Comparison of ENCODE assay signal across 29 mouse cellular contexts in the genomic region with DNA sequence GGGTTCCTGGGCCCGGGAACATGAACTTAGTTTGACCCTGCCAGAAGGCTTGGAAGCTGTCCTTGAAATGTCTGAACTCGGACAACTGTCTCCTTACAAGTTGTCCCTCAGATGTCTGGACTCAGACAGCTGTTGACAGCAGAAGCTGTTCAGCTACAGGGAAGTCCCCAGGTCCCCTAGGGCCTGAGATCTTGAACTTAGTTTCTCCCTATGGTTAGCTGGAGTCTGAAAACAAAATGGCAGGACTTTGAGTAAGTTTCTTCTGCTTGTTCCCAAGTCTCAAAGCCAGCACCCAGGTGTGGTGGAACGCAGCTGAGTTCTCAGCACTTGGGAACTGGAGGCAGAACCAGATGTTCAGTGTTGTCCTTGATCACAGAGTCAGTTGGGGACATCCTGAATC. TPM values are rescaled to one million over a fixed set of nuclear protein-coding genes. Genes with fewer than 3 reads are reported as not detected.
DNase-seq lines count a peak whose midpoint lies in the region; ATAC-seq and TF ChIP-seq lines count a peak whose summit lies in the region.
"Had no signal": no experiment of that assay in that cellular context is flagged by ENCODE, and none has a peak within 500 bp of the region (broad histone marks: within the 10 kb centered on the region; RNA-seq: fewer than 3 reads in every experiment).

No protein-coding gene starts in this region.

- TF ChIP-seq EP300 in heart, adult 2 months (IDR thresholded peaks at IDR 0.05; ENCODE audit: insufficient read depth, low read depth, low read length), result no peak

- no peaks in the 10 kb centered on the region for H3K36me3 ChIP-seq in heart, adult 2 months (ENCODE audit: control insufficient read depth, insufficient read depth, low read length)
- H3K36me3 ChIP-seq in forebrain, embryonic 12.5 days (replicated peaks), result no peaks in the 10 kb centered on the region
- H3K36me3 ChIP-seq: embryonic facial prominence, embryonic 12.5 days; intestine, embryonic 15.5 days; limb, embryonic 13.5 days; midbrain, embryonic 13.5 days; stomach, embryonic 15.5 days had no signal

- WGBS in heart, adult 2 months, result 48% methylated on average over 3 of the region's 3 CpGs
- WGBS in forebrain, embryonic 12.5 days, result 82% methylated on average over 3 of the region's 3 CpGs
- WGBS in cerebellum, adult 2 months, result 64% methylated on average over 3 of the region's 3 CpGs

- TF ChIP-seq POLR2A in heart, adult 2 months (IDR thresholded peaks at IDR 0.05; ENCODE audit: insufficient read depth, low read depth, low read length), result no peak
- TF ChIP-seq POLR2A in cerebellum, adult 2 months (IDR thresholded peaks at IDR 0.05; ENCODE audit: borderline replicate concordance, insufficient read depth, low read length), result no peak

- no peak overlapping the region for H3K4me2 ChIP-seq in forebrain, embryonic 12.5 days
- H3K4me2 ChIP-seq: embryonic facial prominence, embryonic 12.5 days; intestine, embryonic 15.5 days; limb, embryonic 13.5 days; liver, embryonic 11.5 days; midbrain, embryonic 13.5 days; stomach, embryonic 15.5 days had no signal

- H3K27ac ChIP-seq in heart, adult 2 months, result no peak overlapping the region
- no peak overlapping the region for H3K27ac ChIP-seq in forebrain, embryonic 12.5 days
- no peak overlapping the region for H3K27ac ChIP-seq in cerebellum, adult 2 months (ENCODE audit: insufficient read depth, low read length)
- H3K27ac ChIP-seq: embryonic facial prominence, embryonic 12.5 days; hindbrain, postnatal 0 days; intestine, embryonic 15.5 days; kidney, postnatal 0 days; limb, embryonic 13.5 days; midbrain, embryonic 13.5 days; stomach, embryonic 15.5 days had no signal

- no peaks in the 10 kb centered on the region; the same call in 1 of the 2 replicates for H3K4me1 ChIP-seq in heart, adult 2 months (ENCODE audit: control insufficient read depth, insufficient read depth, low read length)
- H3K4me1 ChIP-seq in forebrain, embryonic 12.5 days, result no peaks in the 10 kb centered on the region
- H3K4me1 ChIP-seq in cerebellum, adult 2 months (ENCODE audit: control insufficient read depth, insufficient read depth, low read length), result no peaks in the 10 kb centered on the region
- H3K4me1 ChIP-seq: embryonic facial prominence, embryonic 12.5 days; limb, embryonic 13.5 days; midbrain, embryonic 13.5 days; stomach, embryonic 15.5 days had no signal

- H3K27me3 ChIP-seq in heart, adult 2 months (ENCODE audit: control insufficient read depth, insufficient read depth, low read length), result no peaks in the 10 kb centered on the region
- no peaks in the 10 kb centered on the region; the same call in 1 of the 2 replicates for H3K27me3 ChIP-seq in forebrain, embryonic 12.5 days
- H3K27me3 ChIP-seq in cerebellum, adult 2 months (ENCODE audit: control insufficient read depth, insufficient read depth, low read length), result no peaks in the 10 kb centered on the region
- H3K27me3 ChIP-seq: embryonic facial prominence, embryonic 12.5 days; intestine, embryonic 15.5 days; limb, embryonic 13.5 days; megakaryocyte, embryonic 14.5 days; midbrain, embryonic 13.5 days; stomach, embryonic 15.5 days had no signal

- TF ChIP-seq CTCF in heart, adult 2 months (IDR thresholded peaks at IDR 0.05), result no peak
- no peak for TF ChIP-seq CTCF in cerebellum, adult 2 months (IDR thresholded peaks at IDR 0.05; ENCODE audit: borderline replicate concordance, insufficient read depth, low read depth, low read length)

- no peak overlapping the region for H3K4me3 ChIP-seq in heart, adult 2 months
- no peak overlapping the region for H3K4me3 ChIP-seq in forebrain, embryonic 12.5 days (replicated peaks)
- no peak overlapping the region for H3K4me3 ChIP-seq in cerebellum, adult 2 months (replicated peaks; ENCODE audit: insufficient read depth, low read depth, low read length)
- H3K4me3 ChIP-seq: embryonic facial prominence, embryonic 12.5 days; intestine, embryonic 15.5 days; limb, embryonic 13.5 days; midbrain, embryonic 13.5 days; stomach, embryonic 15.5 days had no signal

- DNase-seq in heart, adult 11 months, result peak; percentile 91
- DNase-seq in heart, postnatal 25 days (ENCODE audit: low spot score), result no peak
- peak; percentile 37 for DNase-seq in heart, postnatal 4 days
- no peak for DNase-seq in heart, adult 2 months
- peak; percentile 70 for DNase-seq in thymus, postnatal 0 days (ENCODE audit: low spot score)
- DNase-seq in thymus, postnatal 4 days, result peak; percentile 57
- DNase-seq in cerebellum, adult 2 months, result no peak
- DNase-seq: adrenal gland, postnatal 14 days; cerebellum, adult 11 months; cerebellum, adult 9-11 months; embryo, embryonic 11 days; kidney, adult 8-10 months; kidney, postnatal 4 days; lung, adult 18-20 months; lung, postnatal 4 days; retina, postnatal 1 day; right cerebral cortex, postnatal 25 days had no signal

- intact Hi-C loops in heart, postnatal 25 days (cut with DNase I), result no loop called here
- intact Hi-C loops in heart, adult 2 months (cut with DNase I), result no loop called here

- H3K79me2 ChIP-seq in heart, adult 2 months (replicated peaks; ENCODE audit: control insufficient read depth, insufficient read depth, low read length), result no peaks in the 10 kb centered on the region

- ATAC-seq in forebrain, embryonic 12.5 days (ENCODE audit: low FRiP score), result no peak
- ATAC-seq: forebrain, embryonic 16.5 days; hindbrain, postnatal 0 days; intestine, embryonic 15.5 days; lung, postnatal 0 days; midbrain, embryonic 13.5 days had no signal

- no peak overlapping the region for H3K9ac ChIP-seq in heart, adult 2 months (ENCODE audit: low read depth, low read length)
- H3K9ac ChIP-seq in forebrain, embryonic 12.5 days, result no peak overlapping the region
- H3K9ac ChIP-seq: embryonic facial prominence, embryonic 12.5 days; intestine, embryonic 15.5 days; limb, embryonic 13.5 days; midbrain, embryonic 13.5 days; stomach, embryonic 15.5 days had no signal

- H3K9me3 ChIP-seq in forebrain, embryonic 12.5 days, result no peaks in the 10 kb centered on the region
- H3K9me3 ChIP-seq: embryonic facial prominence, embryonic 12.5 days; intestine, embryonic 15.5 days; limb, embryonic 13.5 days; megakaryocyte, embryonic 14.5 days; midbrain, embryonic 13.5 days; stomach, embryonic 15.5 days had no signal

RNA-seq across cellular contexts. Expression of a gene that starts 6.2 kb away (rescaled TPM):
- 10 to 100 TPM; 27.8 to 30.0 TPM for total RNA-seq in heart, postnatal 25 days (2021)
- total RNA-seq in heart, postnatal 4 days (2021), result 10 to 100 TPM; 44.2 to 45.7 TPM
- 10 to 100 TPM; 27.2 to 32.9 TPM for total RNA-seq in heart, adult 2 months (2021)
- 14.8 and 22.5 TPM in 2 replicates for polyA plus RNA-seq in heart, adult 2 months (2012; rRNA removed)
- 146 and 151 TPM in 2 replicates for polyA plus RNA-seq in thymus, postnatal 0 days (2015; fragmentation: Nextera tagmentation; extraction: Ambion mirVana)
- polyA plus RNA-seq in forebrain, embryonic 12.5 days (2016; fragmentation: Nextera tagmentation; extraction: Ambion mirVana), result 73.7 and 81.6 TPM in 2 replicates
- polyA plus RNA-seq in cerebellum, adult 2 months (2012; rRNA removed), result 31.1 and 31.7 TPM in 2 replicates

RNA-seq across cellular contexts. Expression of a gene that starts 16.0 kb away (rescaled TPM):
- 1 to 10 TPM; 1.2 to 2.0 TPM for total RNA-seq in heart, postnatal 25 days (2021)
- total RNA-seq in heart, postnatal 4 days (2021), result 1 to 10 TPM; 2.3 TPM
- 1 to 10 TPM; 1.7 to 2.3 TPM for total RNA-seq in heart, adult 2 months (2021)
- polyA plus RNA-seq in heart, adult 2 months (2012; rRNA removed), result 3.0 and 5.0 TPM in 2 replicates
- 81.6 and 96.5 TPM in 2 replicates for polyA plus RNA-seq in thymus, postnatal 0 days (2015; fragmentation: Nextera tagmentation; extraction: Ambion mirVana)
- polyA plus RNA-seq in forebrain, embryonic 12.5 days (2016; fragmentation: Nextera tagmentation; extraction: Ambion mirVana), result 0.26 and 0.47 TPM in 2 replicates
- polyA plus RNA-seq in cerebellum, adult 2 months (2012; rRNA removed), result 0.87 and 1.4 TPM in 2 replicates
- total RNA-seq: hindbrain, postnatal 0 days had no signal

RNA-seq across cellular contexts. Expression of a gene that starts 19.6 kb away (rescaled TPM):
- total RNA-seq in heart, postnatal 25 days (2021), result 10 to 100 TPM; 46.7 to 47.5 TPM
- 10 to 100 TPM; 62.0 to 64.5 TPM for total RNA-seq in heart, postnatal 4 days (2021)
- total RNA-seq in heart, adult 2 months (2021), result 10 to 100 TPM; 38.7 to 44.6 TPM
- polyA plus RNA-seq in heart, adult 2 months (2012; rRNA removed), result 42.0 and 46.6 TPM in 2 replicates
- 181 and 213 TPM in 2 replicates for polyA plus RNA-seq in thymus, postnatal 0 days (2015; fragmentation: Nextera tagmentation; extraction: Ambion mirVana)
- 208 and 224 TPM in 2 replicates for polyA plus RNA-seq in forebrain, embryonic 12.5 days (2016; fragmentation: Nextera tagmentation; extraction: Ambion mirVana)
- 23.8 and 25.6 TPM in 2 replicates for polyA plus RNA-seq in cerebellum, adult 2 months (2012; rRNA removed)

RNA-seq across cellular contexts. Expression of a gene that starts 36.0 kb away (rescaled TPM):
- total RNA-seq in heart, postnatal 25 days (2021), result 10 to 100 TPM; 17.1 to 20.9 TPM
- 10 to 100 TPM; 11.6 to 14.2 TPM for total RNA-seq in heart, postnatal 4 days (2021)
- total RNA-seq in heart, adult 2 months (2021), result 10 to 100 TPM; 14.7 to 21.0 TPM
- 16.9 and 30.0 TPM in 2 replicates for polyA plus RNA-seq in heart, adult 2 months (2012; rRNA removed)
- polyA plus RNA-seq in thymus, postnatal 0 days (2015; fragmentation: Nextera tagmentation; extraction: Ambion mirVana), result 34.7 and 37.0 TPM in 2 replicates
- polyA plus RNA-seq in forebrain, embryonic 12.5 days (2016; fragmentation: Nextera tagmentation; extraction: Ambion mirVana), result 53.3 and 60.3 TPM in 2 replicates
- 88.7 and 95.4 TPM in 2 replicates for polyA plus RNA-seq in cerebellum, adult 2 months (2012; rRNA removed)

RNA-seq across cellular contexts. Expression of a gene that starts 47.2 kb away (rescaled TPM):
- 1 to 10 TPM; 3.2 to 6.7 TPM for total RNA-seq in heart, postnatal 25 days (2021)
- total RNA-seq in heart, postnatal 4 days (2021), result 10 to 100 TPM; 11.2 to 12.1 TPM
- 1 to 10 TPM; 2.5 to 4.7 TPM for total RNA-seq in heart, adult 2 months (2021)
- 6.2 and 13.0 TPM in 2 replicates for polyA plus RNA-seq in heart, adult 2 months (2012; rRNA removed)
- polyA plus RNA-seq in thymus, postnatal 0 days (2015; fragmentation: Nextera tagmentation; extraction: Ambion mirVana), result 638 and 684 TPM in 2 replicates
- polyA plus RNA-seq in forebrain, embryonic 12.5 days (2016; fragmentation: Nextera tagmentation; extraction: Ambion mirVana), result 42.6 and 43.4 TPM in 2 replicates
- 11.3 and 12.5 TPM in 2 replicates for polyA plus RNA-seq in cerebellum, adult 2 months (2012; rRNA removed)

Comparison
In these comparisons a context has a peak if more than half of its experiments do, and no peak if none do; other contexts are left out.
1. DNase-seq: peak in heart, adult 11 months (single experiment), heart, postnatal 4 days (single experiment), thymus, postnatal 0 days (single experiment) and thymus, postnatal 4 days (single experiment); none in heart, postnatal 25 days (single experiment), heart, adult 2 months (0 of 2) and cerebellum, adult 2 months (0 of 2).
2. RNA of a gene that starts 16.0 kb away (polyA plus RNA-seq): 81.6 to 96.5 TPM in thymus, postnatal 0 days; 3.0 to 5.0 TPM in heart, adult 2 months, 0.87 to 1.4 TPM in cerebellum, adult 2 months and 0.26 to 0.47 TPM in forebrain, embryonic 12.5 days; every median in the first group is over 10 times any median in the second.